In genomic region chr15:98389796-98390195, GRCm38 (mm10) we compare ENCODE assay signal across 8 mouse cellular contexts. TPM values are rescaled to one million over a fixed set of nuclear protein-coding genes. Genes with fewer than 3 reads are reported as not detected.
A peak's percentile ranks its signal among the peaks of the same experiment; 100 is the strongest.
DNase-seq lines count a peak whose midpoint lies in the region; TF ChIP-seq lines count a peak whose summit lies in the region.

No protein-coding gene starts in this region.

- no peak overlapping the region for H3K4me3 ChIP-seq in bone marrow macrophage, adult 2 months (ENCODE audit: insufficient read depth, low read length)

- TF ChIP-seq CTCF in bone marrow macrophage, adult 2 months (IDR thresholded peaks at IDR 0.05; ENCODE audit: low read depth, low read length), result peak; percentile 61

- TF ChIP-seq POLR2A in bone marrow macrophage, adult 2 months (IDR thresholded peaks at IDR 0.05; ENCODE audit: borderline replicate concordance, low read depth, low read length), result no peak

- DNase-seq in MEL-GATA-1-ER (ENCODE audit: extremely low read depth, low read depth), result peak; percentile 74
- peak; percentile 53 for DNase-seq in fibroblast of lung, adult 2 months (ENCODE audit: low read depth)
- peak; percentile 66 to 76 for DNase-seq in heart, postnatal 36 days
- DNase-seq in layer of hippocampus, adult 8-10 months (ENCODE audit: low spot score in 2 of 2), result peak; percentile 47 to 53
- peak; percentile 67 for DNase-seq in lung, postnatal 25 days (ENCODE audit: low spot score)
- peak; percentile 64 to 75 for DNase-seq in right cerebral cortex, adult 2 months (ENCODE audit: low spot score in 2 of 2)
- DNase-seq in urinary bladder, postnatal 4 days (ENCODE audit: low spot score in 2 of 2), result peak; percentile 63 to 79

- peaks cover 14% of the 10 kb centered on the region for H3K4me1 ChIP-seq in bone marrow macrophage, adult 2 months (ENCODE audit: control insufficient read depth, insufficient read depth, low read length)

- H3K27ac ChIP-seq in bone marrow macrophage, adult 2 months (ENCODE audit: insufficient read depth, low read depth, low read length), result no peak overlapping the region

- intact Hi-C loops in heart, postnatal 36 days (cut with DNase I), result loop anchor here (2.0 to 5.0 kb wide), 2 partner anchors 207 to 297 kb away; partner anchors contain the start of genes Pfkm and Senp1

RNA-seq across cellular contexts. Expression of gene Olfr283, which starts 9.1 kb away (rescaled TPM):
- polyA plus RNA-seq in bone marrow macrophage, adult 2 months (2012; ENCODE audit: insufficient read depth, insufficient read length, missing spikeins), result not detected in 2 replicates
- not detected for total RNA-seq in heart, postnatal 36 days (2021)
- not detected for total RNA-seq in layer of hippocampus, adult 8-10 months (2022)

RNA-seq across cellular contexts. Expression of gene Olfr282, which starts 41.2 kb away (rescaled TPM):
- polyA plus RNA-seq in bone marrow macrophage, adult 2 months (2012; ENCODE audit: insufficient read depth, insufficient read length, missing spikeins), result not detected in 2 replicates
- not detected for total RNA-seq in heart, postnatal 36 days (2021)
- total RNA-seq in layer of hippocampus, adult 8-10 months (2022), result not detected

RNA-seq across cellular contexts. Expression of gene Olfr284, which starts 49.0 kb away (rescaled TPM):
- polyA plus RNA-seq in bone marrow macrophage, adult 2 months (2012; ENCODE audit: insufficient read depth, insufficient read length, missing spikeins), result not detected in 2 replicates
- not detected for total RNA-seq in heart, postnatal 36 days (2021)
- total RNA-seq in layer of hippocampus, adult 8-10 months (2022), result not detected
